Mouse (Mus musculus): ENCODE measurements around the gene Vwa8.

- no peak for TF ChIP-seq CTCF (IDR thresholded peaks at IDR 0.05; ENCODE audit: insufficient read depth, low read depth, low read length)
- TF ChIP-seq POLR2A (IDR thresholded peaks at IDR 0.05; ENCODE audit: insufficient read depth, low read depth, low read length): no peak
Observed at GRCm38 (mm10) chr14:79242386-79242720, 393.5 kb downstream of the Vwa8 start.

Measured in olfactory bulb, adult 2 months (tissue).